Mouse (Mus musculus) embryonic facial prominence, embryonic 14.5 days (tissue): ENCODE data around the gene Trp53rkb. TPM values are rescaled to one million over a fixed set of nuclear protein-coding genes. Genes with fewer than 3 reads are reported as not detected.
"Not testable (repeated sequence)": the region's sequence is repeated elsewhere in the genome, so short reads cannot be mapped to it uniquely, and the experiment has no call there.

Source experiments
- ATAC-seq: fragments of 200-750 bp; cut with Nextera tagmentation; 2 replicates; pipeline ENCODE4 v1.8.0; 2017; ENCODE audit warnings: low read depth, moderate number of reproducible peaks, moderate TSS enrichment
- DNase-seq: peaks from one replicate; pipeline ENCODE4 v3.0.0-alpha.2; 2015; ENCODE audit warnings: low spot score
- H3K27ac ChIP-seq: fragments of 300-500 bp; sonication (generic); replicated peaks from 2 replicates; pipeline ENCODE4 v1.5.1; 2014; ENCODE audit warnings: low read depth, mild to moderate bottlenecking, low read length, moderate library complexity
- H3K27me3 ChIP-seq: fragments of 300-500 bp; sonication (generic); replicated peaks from 2 replicates; pipeline ENCODE4 v1.6.1; 2014; ENCODE audit warnings: low read length; ENCODE audit not compliant: control insufficient read depth, insufficient read depth
- H3K36me3 ChIP-seq: fragments of 300-500 bp; sonication (generic); 2 replicates; pipeline ENCODE4 v1.6.1; 2014; ENCODE audit warnings: low read length, mixed read lengths; ENCODE audit not compliant: control insufficient read depth, insufficient read depth
- H3K4me1 ChIP-seq: fragments of 300-500 bp; sonication (generic); 2 replicates; pipeline ENCODE4 v1.6.1; 2014; ENCODE audit warnings: antibody characterized with exemption, low read length; ENCODE audit not compliant: control insufficient read depth, insufficient read depth
- H3K4me2 ChIP-seq: fragments of 300-500 bp; sonication (generic); 2 replicates; pipeline ENCODE4 v1.6.1; 2014; ENCODE audit warnings: low read depth, mild to moderate bottlenecking, low read length, moderate library complexity, mixed read lengths
- H3K4me3 ChIP-seq: fragments of 300-500 bp; sonication (generic); 2 replicates; pipeline ENCODE4 v1.5.1; 2014; ENCODE audit warnings: low read depth, mild to moderate bottlenecking, low read length
- H3K9ac ChIP-seq: fragments of 300-500 bp; sonication (generic); 2 replicates; pipeline ENCODE4 v1.6.1; 2014; ENCODE audit warnings: low read depth, mild to moderate bottlenecking, low read length, moderate library complexity, mixed read lengths
- H3K9me3 ChIP-seq: fragments of 300-500 bp; sonication (generic); 2 replicates; pipeline ENCODE4 v1.6.1; 2016; ENCODE audit warnings: low read length; ENCODE audit not compliant: control insufficient read depth
- WGBS: fragments of 180-500 bp; shearing (Covaris S2); extraction: QIAGEN DNeasy Blood & Tissue Kit; methylation state at CpG from one replicate; pipeline ENCODE4 v1.1.7; 2014; 5-methylcytosine and 5-hydroxymethylcytosine counted together
- polyA plus RNA-seq: library from polyadenylated mRNA; unstranded; fragments of >200 nt; fragmentation: Nextera tagmentation; extraction: Ambion mirVana; gene quantifications from 2 replicates; pipeline ENCODE4 v1.2.1, GENCODE M21; 2014

The Trp53rkb gene
- polyA plus RNA-seq, result 6.7 and 7.5 TPM in 2 replicates

- Histone ChIP-seq H3K36me3 (peaks cover 17% of the 10 kb centered on the region), H3K4me1 (peaks cover 5% of the 10 kb centered on the region), H3K9ac (peak within 1 kb of the TSS; percentile 86), H3K4me2 (peak within 1 kb of the TSS; percentile 78), H3K9me3 (no peaks in the 10 kb centered on the region), H3K4me3 (peak within 1 kb of the TSS; percentile 75), H3K27me3 (no peaks in the 10 kb centered on the region), H3K27ac (peak within 1 kb of the TSS; percentile 78)
- DNase-seq, result no peak
- 81% methylated on average over 5 of the region's 5 CpGs for WGBS
- no peak for ATAC-seq
Observed at GRCm38 (mm10) chr2:166792355-166792754, at the start of gene Trp53rkb. Gene Trp53rkb (plus strand): TSS chr2:166792531.

GRCm38 (mm10) chr2:166743504-166743903, 48.8 kb upstream of the Trp53rkb start:
- Histone ChIP-seq H3K4me1 (no peaks in the 10 kb centered on the region), H3K27ac (no peak overlapping the region), H3K27me3 (no peaks in the 10 kb centered on the region), H3K4me3 (no peak overlapping the region), H3K36me3 (no peaks in the 10 kb centered on the region), H3K9me3 (no peaks in the 10 kb centered on the region), H3K9ac (no peak overlapping the region), H3K4me2 (no peak overlapping the region)
- ATAC-seq, result no peak
- WGBS, result 49% methylated on average over 4 of the region's 4 CpGs
- no peak for DNase-seq

- DNase-seq, result no peak
- no peak overlapping the region for H3K4me2 ChIP-seq
- H3K4me1 ChIP-seq, result no peaks in the 10 kb centered on the region
- no peak overlapping the region for H3K27ac ChIP-seq
- H3K9me3 ChIP-seq, result no peaks in the 10 kb centered on the region
- WGBS, result 77% methylated on average over 7 of the region's 7 CpGs
- H3K36me3 ChIP-seq, result no peaks in the 10 kb centered on the region
- no peaks in the 10 kb centered on the region for H3K27me3 ChIP-seq
- no peak overlapping the region for H3K4me3 ChIP-seq
- no peak overlapping the region for H3K9ac ChIP-seq
- no peak for ATAC-seq
Observed at GRCm38 (mm10) chr2:166744433-166744832, 47.9 kb upstream of the Trp53rkb start.

- Histone ChIP-seq H3K4me1 (no peaks in the 10 kb centered on the region), H3K27ac (no peak overlapping the region), H3K9ac (no peak overlapping the region), H3K9me3 (no peaks in the 10 kb centered on the region), H3K4me2 (no peak overlapping the region), H3K4me3 (no peak overlapping the region), H3K27me3 (no peaks in the 10 kb centered on the region), H3K36me3 (no peaks in the 10 kb centered on the region)
- 76% methylated on average over 9 of the region's 9 CpGs for WGBS
- ATAC-seq, result no peak
- no peak for DNase-seq
Observed at GRCm38 (mm10) chr2:166745849-166746248, 46.5 kb upstream of the Trp53rkb start.

GRCm38 (mm10) chr2:166746261-166746913, 45.9 kb upstream of the Trp53rkb start:
- not testable (repeated sequence) for DNase-seq, H3K9me3 ChIP-seq
- 54% methylated on average over 14 of the region's 14 CpGs for WGBS

GRCm38 (mm10) chr2:166750620-166751191, 41.6 kb upstream of the Trp53rkb start:
- Histone ChIP-seq H3K4me1 (no peaks in the 10 kb centered on the region), H3K9ac (no peak overlapping the region), H3K4me3 (no peak overlapping the region), H3K36me3 (no peaks in the 10 kb centered on the region), H3K27ac (no peak overlapping the region), H3K9me3 (no peaks in the 10 kb centered on the region), H3K4me2 (no peak overlapping the region), H3K27me3 (no peaks in the 10 kb centered on the region)
- DNase-seq (no peak), ATAC-seq (no peak)
- WGBS, result 76% methylated on average over 6 of the region's 6 CpGs

More at GRCm38 (mm10) chr2:166746261-166746913, 45.9 kb upstream of the Trp53rkb start:
- H3K9ac ChIP-seq, H3K36me3 ChIP-seq, H3K4me2 ChIP-seq, H3K27ac ChIP-seq, H3K4me1 ChIP-seq, H3K4me3 ChIP-seq, H3K27me3 ChIP-seq, ATAC-seq: not testable (repeated sequence)

- no peak overlapping the region for H3K9ac ChIP-seq
- DNase-seq (no peak), ATAC-seq (no peak)
- H3K4me3 ChIP-seq, result no peak overlapping the region
- H3K4me2 ChIP-seq, result no peak overlapping the region
- 68% methylated on average over 4 of the region's 4 CpGs for WGBS
- H3K9me3 ChIP-seq, result no peaks in the 10 kb centered on the region
- H3K27me3 ChIP-seq, result no peaks in the 10 kb centered on the region
- no peaks in the 10 kb centered on the region for H3K4me1 ChIP-seq
- no peak overlapping the region for H3K27ac ChIP-seq
- no peaks in the 10 kb centered on the region for H3K36me3 ChIP-seq
Observed at GRCm38 (mm10) chr2:166754194-166754593, 38.1 kb upstream of the Trp53rkb start.

GRCm38 (mm10) chr2:166754760-166755159, 37.6 kb upstream of the Trp53rkb start:
- no peak for ATAC-seq
- 86% methylated on average over 7 of the region's 7 CpGs for WGBS

GRCm38 (mm10) chr2:166757969-166758368, 34.4 kb upstream of the Trp53rkb start:
- Histone ChIP-seq H3K36me3 (no peaks in the 10 kb centered on the region), H3K27ac (no peak overlapping the region), H3K27me3 (no peaks in the 10 kb centered on the region), H3K4me1 (peaks cover 3% of the 10 kb centered on the region; the same call in 1 of the 2 replicates), H3K9ac (no peak overlapping the region), H3K4me2 (no peak overlapping the region), H3K4me3 (no peak overlapping the region), H3K9me3 (no peaks in the 10 kb centered on the region)
- 36% methylated on average over 2 of the region's 3 CpGs for WGBS
- DNase-seq (peak; percentile 56), ATAC-seq (peak; percentile 88)

More at GRCm38 (mm10) chr2:166754760-166755159, 37.6 kb upstream of the Trp53rkb start:
- no peak overlapping the region for H3K9ac ChIP-seq
- no peak overlapping the region for H3K4me2 ChIP-seq
- no peaks in the 10 kb centered on the region for H3K36me3 ChIP-seq
- no peaks in the 10 kb centered on the region for H3K4me1 ChIP-seq
- H3K27ac ChIP-seq, result no peak overlapping the region
- H3K27me3 ChIP-seq, result no peaks in the 10 kb centered on the region
- no peak for DNase-seq
- no peak overlapping the region for H3K4me3 ChIP-seq
- H3K9me3 ChIP-seq, result no peaks in the 10 kb centered on the region
